Mouse (Mus musculus): Measurements from ENCODE around the gene Esrrb. TPM values are rescaled to one million over a fixed set of nuclear protein-coding genes. Genes with fewer than 3 reads are reported as not detected.

Gene Esrrb
- total RNA-seq (2021): 10 to 100 TPM; 21.9 to 33.8 TPM
- polyA plus RNA-seq (2012; rRNA removed): 14.3 and 20.5 TPM in 2 replicates
- long read RNA-seq, full-length matches to known transcripts: 1 of 18 reads
- long read RNA-seq, partial matches to known transcripts: 1 of 18 reads
- long read RNA-seq, other reads (novel, unspliced or antisense): 16 of 18 reads

- Histone ChIP-seq H3K4me3 (peak within 1 kb of the TSS; percentile 48), H3K27me3 (ENCODE audit: control insufficient read depth, insufficient read depth, low read length) (no peaks in the 10 kb centered on the region), H3K36me3 (ENCODE audit: control insufficient read depth, insufficient read depth, low read length) (no peaks in the 10 kb centered on the region), H3K9ac (ENCODE audit: low read depth, low read length) (peak within 1 kb of the TSS; percentile 61), H3K4me1 (ENCODE audit: control insufficient read depth, insufficient read depth, low read length) (peaks cover 2% of the 10 kb centered on the region; the same call in 1 of the 2 replicates), H3K79me2 (replicated peaks; ENCODE audit: control insufficient read depth, insufficient read depth, low read length) (no peaks in the 10 kb centered on the region), H3K27ac (peak within 1 kb of the TSS; percentile 90)
- TF ChIP-seq POLR2A (IDR thresholded peaks at IDR 0.05; ENCODE audit: insufficient read depth, low read depth, low read length) (peak; percentile 61), CTCF (IDR thresholded peaks at IDR 0.05) (no peak), EP300 (IDR thresholded peaks at IDR 0.05; ENCODE audit: insufficient read depth, low read depth, low read length) (peak; percentile 97)
- 16% methylated on average over 22 of the region's 22 CpGs for WGBS
- DNase-seq: peak; percentile 72 to 82
- intact Hi-C loops (cut with DNase I): loop anchor here (1.0 kb wide), 1 partner anchor 10 kb away; no protein-coding TSS in a partner anchor
Observed at GRCm38 (mm10) chr12:86360696-86361631, at the start of gene Esrrb. Gene Esrrb (plus strand): TSS chr12:86361117.

GRCm38 (mm10) chr12:86320629-86321028 lies 40.3 kb upstream of the Esrrb start:
- intact Hi-C loops (cut with DNase I): no loop called here
- no peaks in the 10 kb centered on the region for H3K36me3 ChIP-seq (ENCODE audit: control insufficient read depth, insufficient read depth, low read length)
- no peak overlapping the region for H3K9ac ChIP-seq (ENCODE audit: low read depth, low read length)
- 43% methylated on average over 12 of the region's 12 CpGs for WGBS
- no peak overlapping the region for H3K27ac ChIP-seq
- TF ChIP-seq CTCF (IDR thresholded peaks at IDR 0.05) (no peak), POLR2A (IDR thresholded peaks at IDR 0.05; ENCODE audit: insufficient read depth, low read depth, low read length) (no peak), EP300 (IDR thresholded peaks at IDR 0.05; ENCODE audit: insufficient read depth, low read depth, low read length) (no peak)
- H3K79me2 ChIP-seq (replicated peaks; ENCODE audit: control insufficient read depth, insufficient read depth, low read length): no peaks in the 10 kb centered on the region
- no peak overlapping the region for H3K4me3 ChIP-seq
- no peaks in the 10 kb centered on the region for H3K27me3 ChIP-seq (ENCODE audit: control insufficient read depth, insufficient read depth, low read length)
- DNase-seq: no peak
- H3K4me1 ChIP-seq (ENCODE audit: control insufficient read depth, insufficient read depth, low read length): no peaks in the 10 kb centered on the region

GRCm38 (mm10) chr12:86324297-86324696 lies 36.6 kb upstream of the Esrrb start:
- no peaks in the 10 kb centered on the region for H3K79me2 ChIP-seq (replicated peaks; ENCODE audit: control insufficient read depth, insufficient read depth, low read length)
- H3K27ac ChIP-seq: no peak overlapping the region
- H3K9ac ChIP-seq (ENCODE audit: low read depth, low read length): no peak overlapping the region
- DNase-seq: no peak
- 45% methylated on average over 3 of the region's 3 CpGs for WGBS
- H3K36me3 ChIP-seq (ENCODE audit: control insufficient read depth, insufficient read depth, low read length): no peaks in the 10 kb centered on the region
- H3K4me1 ChIP-seq (ENCODE audit: control insufficient read depth, insufficient read depth, low read length): no peaks in the 10 kb centered on the region
- no peak for TF ChIP-seq CTCF (IDR thresholded peaks at IDR 0.05)
- TF ChIP-seq POLR2A (IDR thresholded peaks at IDR 0.05; ENCODE audit: insufficient read depth, low read depth, low read length): no peak
- TF ChIP-seq EP300 (IDR thresholded peaks at IDR 0.05; ENCODE audit: insufficient read depth, low read depth, low read length): no peak
- intact Hi-C loops (cut with DNase I): no loop called here
- no peak overlapping the region for H3K4me3 ChIP-seq
- no peaks in the 10 kb centered on the region for H3K27me3 ChIP-seq (ENCODE audit: control insufficient read depth, insufficient read depth, low read length)

GRCm38 (mm10) chr12:86329813-86330212 lies 31.1 kb upstream of the Esrrb start:
- Histone ChIP-seq H3K4me1 (ENCODE audit: control insufficient read depth, insufficient read depth, low read length) (no peaks in the 10 kb centered on the region), H3K79me2 (replicated peaks; ENCODE audit: control insufficient read depth, insufficient read depth, low read length) (no peaks in the 10 kb centered on the region), H3K9ac (ENCODE audit: low read depth, low read length) (no peak overlapping the region), H3K27ac (no peak overlapping the region), H3K36me3 (ENCODE audit: control insufficient read depth, insufficient read depth, low read length) (no peaks in the 10 kb centered on the region), H3K4me3 (no peak overlapping the region), H3K27me3 (ENCODE audit: control insufficient read depth, insufficient read depth, low read length) (no peaks in the 10 kb centered on the region)
- DNase-seq: no peak
- no peak for TF ChIP-seq EP300 (IDR thresholded peaks at IDR 0.05; ENCODE audit: insufficient read depth, low read depth, low read length)
- no peak for TF ChIP-seq POLR2A (IDR thresholded peaks at IDR 0.05; ENCODE audit: insufficient read depth, low read depth, low read length)
- TF ChIP-seq CTCF (IDR thresholded peaks at IDR 0.05): no peak
- intact Hi-C loops (cut with DNase I): no loop called here
- WGBS: 61% methylated on average over 4 of the region's 4 CpGs

- no peak for DNase-seq
- TF ChIP-seq EP300 (IDR thresholded peaks at IDR 0.05; ENCODE audit: insufficient read depth, low read depth, low read length) (no peak), CTCF (IDR thresholded peaks at IDR 0.05) (no peak), POLR2A (IDR thresholded peaks at IDR 0.05; ENCODE audit: insufficient read depth, low read depth, low read length) (no peak)
- H3K27ac ChIP-seq: no peak overlapping the region
- no peaks in the 10 kb centered on the region for H3K27me3 ChIP-seq (ENCODE audit: control insufficient read depth, insufficient read depth, low read length)
- WGBS: 85% methylated on average over 9 of the region's 9 CpGs
- no peaks in the 10 kb centered on the region for H3K79me2 ChIP-seq (replicated peaks; ENCODE audit: control insufficient read depth, insufficient read depth, low read length)
- intact Hi-C loops (cut with DNase I): no loop called here
- H3K36me3 ChIP-seq (ENCODE audit: control insufficient read depth, insufficient read depth, low read length): no peaks in the 10 kb centered on the region
- no peak overlapping the region for H3K4me3 ChIP-seq
- H3K4me1 ChIP-seq (ENCODE audit: control insufficient read depth, insufficient read depth, low read length): no peaks in the 10 kb centered on the region
- no peak overlapping the region for H3K9ac ChIP-seq (ENCODE audit: low read depth, low read length)
Observed at GRCm38 (mm10) chr12:86330684-86331083, 30.2 kb upstream of the Esrrb start.

GRCm38 (mm10) chr12:86331248-86331647 lies 29.7 kb upstream of the Esrrb start:
- 82% methylated on average over 10 of the region's 10 CpGs for WGBS
- no peaks in the 10 kb centered on the region for H3K79me2 ChIP-seq (replicated peaks; ENCODE audit: control insufficient read depth, insufficient read depth, low read length)
- no peak overlapping the region for H3K4me3 ChIP-seq
- H3K27me3 ChIP-seq (ENCODE audit: control insufficient read depth, insufficient read depth, low read length): no peaks in the 10 kb centered on the region
- TF ChIP-seq POLR2A (IDR thresholded peaks at IDR 0.05; ENCODE audit: insufficient read depth, low read depth, low read length) (no peak), EP300 (IDR thresholded peaks at IDR 0.05; ENCODE audit: insufficient read depth, low read depth, low read length) (no peak), CTCF (IDR thresholded peaks at IDR 0.05) (no peak)
- intact Hi-C loops (cut with DNase I): no loop called here
- H3K9ac ChIP-seq (ENCODE audit: low read depth, low read length): no peak overlapping the region
- no peaks in the 10 kb centered on the region for H3K36me3 ChIP-seq (ENCODE audit: control insufficient read depth, insufficient read depth, low read length)
- no peak overlapping the region for H3K27ac ChIP-seq
- no peak for DNase-seq
- H3K4me1 ChIP-seq (ENCODE audit: control insufficient read depth, insufficient read depth, low read length): no peaks in the 10 kb centered on the region
